Mouse (Mus musculus): ENCODE measurements at regions not wholly inside any gene's neighbourhood (a gene's known extent, or its start where the extent isn't known, plus 50 kb on each side); places are given as distances from the start of the nearest gene placed in this dataset.

GRCm38 (mm10) chr2:48617141-48617699, 196.7 kb upstream of the Acvr2a start:
- DNase-seq (ENCODE audit: extremely low read depth, low read depth, low spot score), result no peak

- DNase-seq (ENCODE audit: extremely low read depth, low read depth, low spot score), result no peak
These were observed 194.9 kb upstream of the Acvr2a start for GRCm38 (mm10) chr2:48619042-48619441.

- no peak for DNase-seq (ENCODE audit: extremely low read depth, low read depth, low spot score)
These were observed 193.1 kb upstream of the Acvr2a start for GRCm38 (mm10) chr2:48620815-48621214.

- no peak for DNase-seq (ENCODE audit: extremely low read depth, low read depth, low spot score)
These were observed 191.6 kb upstream of the Acvr2a start for GRCm38 (mm10) chr2:48622316-48622715.

GRCm38 (mm10) chr2:48624040-48624439, 189.9 kb upstream of the Acvr2a start:
- DNase-seq (ENCODE audit: extremely low read depth, low read depth, low spot score), result peak; percentile 69

GRCm38 (mm10) chr2:48624461-48624860, 189.4 kb upstream of the Acvr2a start:
- DNase-seq (ENCODE audit: extremely low read depth, low read depth, low spot score), result no peak

GRCm38 (mm10) chr2:48627011-48627410, 186.9 kb upstream of the Acvr2a start:
- DNase-seq (ENCODE audit: extremely low read depth, low read depth, low spot score), result no peak

GRCm38 (mm10) chr2:48629106-48630050, 184.5 kb upstream of the Acvr2a start:
- no peak for DNase-seq (ENCODE audit: extremely low read depth, low read depth, low spot score)

GRCm38 (mm10) chr2:48634456-48635174, 179.3 kb upstream of the Acvr2a start:
- DNase-seq (ENCODE audit: extremely low read depth, low read depth, low spot score), result no peak

GRCm38 (mm10) chr2:48636108-48636507, 177.8 kb upstream of the Acvr2a start:
- DNase-seq (ENCODE audit: extremely low read depth, low read depth, low spot score), result no peak

GRCm38 (mm10) chr2:48644114-48644513, 169.8 kb upstream of the Acvr2a start:
- no peak for DNase-seq (ENCODE audit: extremely low read depth, low read depth, low spot score)

GRCm38 (mm10) chr2:48650281-48650680, 163.6 kb upstream of the Acvr2a start:
- DNase-seq (ENCODE audit: extremely low read depth, low read depth, low spot score), result peak; percentile 26

- no peak for DNase-seq (ENCODE audit: extremely low read depth, low read depth, low spot score)
These were observed 152.7 kb upstream of the Acvr2a start for GRCm38 (mm10) chr2:48661222-48661621.

- no peak for DNase-seq (ENCODE audit: extremely low read depth, low read depth, low spot score)
These were observed 148.8 kb upstream of the Acvr2a start for GRCm38 (mm10) chr2:48665103-48665502.

GRCm38 (mm10) chr2:48689098-48689497, 124.8 kb upstream of the Acvr2a start:
- no peak for DNase-seq (ENCODE audit: extremely low read depth, low read depth, low spot score)

- DNase-seq (ENCODE audit: extremely low read depth, low read depth, low spot score), result no peak
These were observed 119.4 kb upstream of the Acvr2a start for GRCm38 (mm10) chr2:48694509-48694908.

- DNase-seq (ENCODE audit: extremely low read depth, low read depth, low spot score), result no peak
These were observed 113.0 kb upstream of the Acvr2a start for GRCm38 (mm10) chr2:48700886-48701285.

- no peak for DNase-seq (ENCODE audit: extremely low read depth, low read depth, low spot score)
These were observed 108.7 kb upstream of the Acvr2a start for GRCm38 (mm10) chr2:48705103-48705804.

GRCm38 (mm10) chr2:48705805-48706150, 108.1 kb upstream of the Acvr2a start:
- DNase-seq (ENCODE audit: extremely low read depth, low read depth, low spot score), result no peak

- DNase-seq (ENCODE audit: extremely low read depth, low read depth, low spot score), result no peak
These were observed 107.7 kb upstream of the Acvr2a start for GRCm38 (mm10) chr2:48706188-48706587.

- no peak for DNase-seq (ENCODE audit: extremely low read depth, low read depth, low spot score)
These were observed 97.7 kb upstream of the Acvr2a start for GRCm38 (mm10) chr2:48716206-48716605.
